Mouse (Mus musculus): ENCODE data around the gene Hexim1.

GRCm38 (mm10) chr11:103111301-103111700 lies 4.7 kb upstream of the Hexim1 start:
- TF ChIP-seq CTCF (IDR thresholded peaks at IDR 0.05; ENCODE audit: borderline replicate concordance, insufficient read depth, low read depth, low read length) (no peak), POLR2A (IDR thresholded peaks at IDR 0.05; ENCODE audit: borderline replicate concordance, insufficient read depth, low read length) (no peak)

Measured in cerebellum, adult 2 months (tissue).